ENCODE assay signal across 8 mouse cellular contexts in the genomic region with DNA sequence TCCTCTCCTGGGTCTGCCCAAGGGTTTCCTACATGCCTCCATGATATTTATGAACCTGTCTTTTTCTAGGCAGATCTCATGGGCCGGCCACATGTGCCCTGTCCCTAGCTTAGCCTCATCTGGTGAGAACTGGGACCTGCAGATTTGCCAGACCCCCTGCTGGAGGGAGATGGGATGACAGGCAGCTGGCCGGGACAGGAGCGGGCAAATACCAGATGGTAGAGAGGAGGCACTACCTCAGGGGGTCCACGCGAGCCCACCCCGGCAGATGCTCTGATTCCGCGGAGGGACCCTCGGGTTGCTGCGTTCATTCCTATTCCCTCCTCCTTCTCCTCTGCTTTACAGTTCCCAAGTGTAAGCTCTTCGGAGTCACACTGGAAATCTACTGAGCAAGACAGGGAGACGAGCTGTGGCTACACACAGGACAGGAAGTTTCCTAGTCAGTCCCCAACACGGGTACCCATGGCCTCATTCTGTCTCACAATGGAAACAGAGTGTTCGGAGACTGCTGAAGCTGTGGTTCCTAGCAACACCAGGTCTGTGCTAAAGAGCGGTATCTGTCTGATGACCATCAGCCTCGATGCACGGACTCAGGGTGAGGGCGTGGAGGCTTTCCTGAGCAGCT.
DNase-seq lines count a peak whose midpoint lies in the region; ATAC-seq lines count a peak whose summit lies in the region.

No protein-coding gene starts in this region.

- 22% methylated on average over 18 of the region's 18 CpGs for WGBS in hindbrain, embryonic 11.5 days

- no peak overlapping the region for H3K9ac ChIP-seq in hindbrain, embryonic 11.5 days (ENCODE audit: low read depth, low read length)

- H3K36me3 ChIP-seq in hindbrain, embryonic 11.5 days (ENCODE audit: control insufficient read depth, insufficient read depth, low read length), result no peaks in the 10 kb centered on the region

- no peaks in the 10 kb centered on the region for H3K9me3 ChIP-seq in hindbrain, embryonic 11.5 days (ENCODE audit: control insufficient read depth, low read length)

- peak; percentile 69 for DNase-seq in R1 (ENCODE audit: low read depth, low spot score)
- peak; percentile 46 for DNase-seq in cerebellum, adult 9-10 months
- DNase-seq in hindbrain, embryonic 11.5 days (ENCODE audit: low spot score), result peak; percentile 89
- peak; percentile 37 for DNase-seq in layer of hippocampus, adult 9-10 months (ENCODE audit: low spot score)
- peak; percentile 55 for DNase-seq in lung, postnatal 25 days (ENCODE audit: low spot score)
- peak; percentile 51 to 67 for DNase-seq in right cerebral cortex, adult 2 months (ENCODE audit: low spot score in 2 of 2)
- DNase-seq in urinary bladder, postnatal 36 days (ENCODE audit: low spot score in 2 of 2), result peak; percentile 46 to 60

- 0 out of 2 replicates have a peak overlapping the region, but pooled peaks have one; percentile 4 for H3K4me2 ChIP-seq in hindbrain, embryonic 11.5 days (replicated peaks; ENCODE audit: low read depth, low read length)

- peaks cover 4% of the 10 kb centered on the region; the same call in 1 of the 2 replicates for H3K4me1 ChIP-seq in hindbrain, embryonic 11.5 days (replicated peaks; ENCODE audit: control insufficient read depth, insufficient read depth, low read length)

- H3K27me3 ChIP-seq in hindbrain, embryonic 11.5 days (ENCODE audit: control insufficient read depth, insufficient read depth, low read length), result no peaks in the 10 kb centered on the region

- H3K4me3 ChIP-seq in hindbrain, embryonic 11.5 days (ENCODE audit: low read depth, low read length), result no peak overlapping the region

- ATAC-seq in frontal cortex, adult (ENCODE audit: low TSS enrichment), result peak; percentile 81
- peak; percentile 87 for ATAC-seq in hindbrain, embryonic 11.5 days (ENCODE audit: low FRiP score)

- peak overlapping the region; percentile 64 for H3K27ac ChIP-seq in hindbrain, embryonic 11.5 days (ENCODE audit: low read depth, low read length)

Comparison
In these comparisons a context has a peak if more than half of its experiments do, and no peak if none do; other contexts are left out.
1. DNase-seq: peak in every context shown above with its lines; median percentile 89 in hindbrain, embryonic 11.5 days; 69 in R1; 59 in right cerebral cortex, adult 2 months; 55 in lung, postnatal 25 days; 53 in urinary bladder, postnatal 36 days; 46 in cerebellum, adult 9-10 months; 37 in layer of hippocampus, adult 9-10 months.